Mouse (Mus musculus) MEL (cell line): ENCODE measurements around the gene St6galnac1.

Experiments
- BHLHE40 ChIP-seq: IDR thresholded peaks from 2 replicates; pipeline ENCODE4 v1.6.1; 2012; ENCODE audit warnings: low read depth, mild to moderate bottlenecking, inconsistent platforms, low read length, improper control_type of control experiment, borderline replicate concordance
- CTCF ChIP-seq, 3 experiments: IDR thresholded peaks in 2 of 3; conservative IDR thresholded peaks in 1 of 3; 2 replicates each; pipeline ENCODE4 v1.5.1; 2011 to 2012; ENCODE audit warnings: low read length in 3 of 3, low read depth in 2 of 3, mild to moderate bottlenecking in 2 of 3, improper control_type of control experiment in 1 of 3, inconsistent platforms in 1 of 3, mixed read lengths in 1 of 3, moderate library complexity in 1 of 3; ENCODE audit not compliant: control insufficient read depth in 1 of 3, insufficient read depth in 1 of 3, poor library complexity in 1 of 3, severe bottlenecking in 1 of 3
- E2F4 ChIP-seq: IDR thresholded peaks from 2 replicates; pipeline ENCODE4 v1.6.1; 2011; ENCODE audit warnings: low read depth, low read length, improper control_type of control experiment, borderline replicate concordance
- EP300 ChIP-seq, 2 experiments: IDR thresholded peaks; 2 replicates each; pipeline ENCODE4 v1.6.1; 2011; ENCODE audit warnings: improper control_type of control experiment in 2 of 2, low read length in 2 of 2, low read depth in 1 of 2, mild to moderate bottlenecking in 1 of 2
- GATA1 ChIP-seq: IDR thresholded peaks from 2 replicates; pipeline ENCODE4 v1.6.1; 2011; ENCODE audit warnings: low read depth, low read length, improper control_type of control experiment
- HCFC1 ChIP-seq: IDR thresholded peaks from 2 replicates; pipeline ENCODE4 v1.6.1; 2012; ENCODE audit warnings: low read depth, mild to moderate bottlenecking, inconsistent platforms, low read length, improper control_type of control experiment, moderate library complexity
- MAFK ChIP-seq: IDR thresholded peaks from 2 replicates; pipeline ENCODE4 v1.6.1; 2011; ENCODE audit warnings: low read depth, mild to moderate bottlenecking, low read length, improper control_type of control experiment, borderline replicate concordance
- MAX ChIP-seq: IDR thresholded peaks from 2 replicates; pipeline ENCODE4 v1.6.1; 2011; ENCODE audit warnings: low read length, improper control_type of control experiment
- NELFE ChIP-seq: IDR thresholded peaks from 2 replicates; pipeline ENCODE4 v1.6.1; 2011; ENCODE audit warnings: low read depth, low read length, improper control_type of control experiment
- POLR2A ChIP-seq, 2 experiments: IDR thresholded peaks; 2 replicates each; pipeline ENCODE4 v1.6.1; 2011 to 2012; ENCODE audit warnings: low read length in 2 of 2, mild to moderate bottlenecking in 2 of 2, control low read depth in 1 of 2, improper control_type of control experiment in 1 of 2, low read depth in 1 of 2, moderate library complexity in 1 of 2; ENCODE audit not compliant: control insufficient read depth in 1 of 2, insufficient read depth in 1 of 2, poor library complexity in 1 of 2
- SIN3A ChIP-seq: IDR thresholded peaks from 2 replicates; pipeline ENCODE4 v1.6.1; 2012; ENCODE audit warnings: low read length, improper control_type of control experiment, inconsistent platforms
- SMC3 ChIP-seq: IDR thresholded peaks from 2 replicates; pipeline ENCODE4 v1.6.1; 2011; ENCODE audit warnings: low read depth, low read length, improper control_type of control experiment

DNA sequence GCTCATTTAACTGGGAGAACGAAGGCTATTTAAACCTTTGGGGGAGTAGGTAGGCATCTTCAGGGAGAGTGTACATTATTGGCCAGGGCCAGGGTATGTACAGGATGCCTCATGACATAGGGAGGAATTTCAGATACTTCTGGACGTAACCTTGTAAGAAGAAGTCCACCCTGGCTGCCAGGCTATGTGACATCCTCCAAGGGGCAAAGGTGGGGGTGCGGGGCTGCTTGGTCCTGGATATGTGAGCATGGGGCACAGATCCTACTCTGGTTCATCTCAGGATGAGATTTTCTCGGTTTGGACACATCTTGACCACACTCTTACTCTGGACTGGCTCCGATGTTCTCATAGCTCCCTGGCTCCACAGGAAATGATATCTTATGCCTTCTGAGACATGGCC is 52.2 kb downstream of the St6galnac1 start:
- TF ChIP-seq SMC3, result no peak
- TF ChIP-seq EP300 (IDR thresholded peaks at IDR 0.05; ENCODE audit: low read depth in 1 of 2, low read length in 2 of 2), result no peak
- TF ChIP-seq BHLHE40, result no peak
- no peak for TF ChIP-seq SIN3A
- TF ChIP-seq CTCF (IDR thresholded peaks at IDR 0.05 in 2 of 3, conservative IDR thresholded peaks at IDR 0.05 in 1 of 3; ENCODE audit: control insufficient read depth in 1 of 3, insufficient read depth in 1 of 3, low read depth in 2 of 3, low read length in 3 of 3, poor library complexity in 1 of 3, severe bottlenecking in 1 of 3), result no peak
- TF ChIP-seq POLR2A (IDR thresholded peaks at IDR 0.05; ENCODE audit: control insufficient read depth in 1 of 2, insufficient read depth in 1 of 2, low read depth in 1 of 2, low read length in 2 of 2, poor library complexity in 1 of 2), result no peak
- TF ChIP-seq MAX, result no peak
- no peak for TF ChIP-seq MAFK
- TF ChIP-seq HCFC1, result no peak
- TF ChIP-seq E2F4, result no peak
- TF ChIP-seq NELFE, result no peak
- TF ChIP-seq GATA1, result no peak
